Comparison of ENCODE assay signal across 8 mouse cellular contexts in the genomic region with DNA sequence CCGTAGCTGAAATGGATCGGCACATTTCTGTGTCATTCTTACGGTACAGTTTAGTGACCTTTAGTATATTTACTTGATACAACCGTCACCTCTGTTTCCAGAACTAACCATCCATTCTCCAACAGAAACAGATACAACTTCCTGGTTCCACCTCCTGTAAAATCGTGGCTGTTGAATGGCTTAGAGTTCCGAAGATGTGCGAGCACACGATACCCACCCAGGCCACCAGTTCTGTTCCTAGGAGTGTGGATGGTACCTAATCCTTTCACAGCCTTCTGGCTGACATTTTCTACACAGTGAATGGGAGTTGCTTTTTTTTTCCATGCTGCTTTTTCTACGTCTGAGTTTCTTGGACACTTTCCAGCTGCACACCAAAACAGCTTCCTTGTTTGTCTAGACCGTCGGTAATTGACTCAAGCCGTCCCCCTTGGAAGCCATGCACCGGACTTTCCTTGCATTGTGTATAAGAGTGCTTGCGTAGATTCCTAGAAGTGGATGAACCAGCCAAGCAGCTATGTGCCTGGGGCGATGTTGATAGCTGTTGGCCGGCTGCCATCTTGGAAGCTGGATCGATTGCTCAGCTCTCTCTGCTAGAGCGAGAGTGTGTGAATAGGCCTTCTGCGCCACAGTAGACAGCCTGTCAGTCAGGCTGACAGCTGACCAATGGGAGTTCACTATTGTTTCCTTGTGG. TPM values are rescaled to one million over a fixed set of nuclear protein-coding genes. Genes with fewer than 3 reads are reported as not detected.
DNase-seq lines count a peak whose midpoint lies in the region; ATAC-seq and TF ChIP-seq lines count a peak whose summit lies in the region.

No protein-coding gene starts in this region.

- peaks cover 28% of the 10 kb centered on the region for H3K4me1 ChIP-seq in embryonic facial prominence, embryonic 12.5 days
- peaks cover 5% of the 10 kb centered on the region; the same call in 1 of the 2 replicates for H3K4me1 ChIP-seq in kidney, adult 2 months (ENCODE audit: control insufficient read depth, insufficient read depth, low read length)
- H3K4me1 ChIP-seq in limb, embryonic 11.5 days (ENCODE audit: control insufficient read depth, insufficient read depth, low read length) = peaks cover 3% of the 10 kb centered on the region; the same call in 1 of the 2 replicates
- peaks cover 38% of the 10 kb centered on the region for H3K4me1 ChIP-seq in midbrain, embryonic 13.5 days (replicated peaks)

- peak; percentile 62 for DNase-seq in thymus, postnatal 0 days (ENCODE audit: low spot score)
- no peak for DNase-seq in thymus, postnatal 10 days (ENCODE audit: low spot score in 2 of 2)
- peak; percentile 91 to 92 for DNase-seq in heart, adult 18-20 months
- peak; percentile 93 for DNase-seq in kidney, adult 2 months
- peak; percentile 62 for DNase-seq in limb, embryonic 11.5 days (ENCODE audit: low spot score)
- DNase-seq in spleen, adult 12 weeks (ENCODE audit: low spot score) = peak; percentile 69

- peak overlapping the region; percentile 80 for H3K9ac ChIP-seq in embryonic facial prominence, embryonic 12.5 days
- peak overlapping the region; percentile 83 for H3K9ac ChIP-seq in limb, embryonic 11.5 days (ENCODE audit: low read length)
- peak overlapping the region; percentile 80 for H3K9ac ChIP-seq in midbrain, embryonic 13.5 days (replicated peaks)

- peak overlapping the region; percentile 53 for H3K4me2 ChIP-seq in embryonic facial prominence, embryonic 12.5 days (replicated peaks)
- H3K4me2 ChIP-seq in limb, embryonic 11.5 days (ENCODE audit: low read depth, severe bottlenecking) = peak overlapping the region; percentile 68
- peak overlapping the region; percentile 94 for H3K4me2 ChIP-seq in midbrain, embryonic 13.5 days (replicated peaks)

- H3K27me3 ChIP-seq in embryonic facial prominence, embryonic 12.5 days = 0 out of 2 replicates have a peak, but pooled peaks cover 3% of the 10 kb centered on the region
- no peaks in the 10 kb centered on the region for H3K27me3 ChIP-seq in kidney, adult 2 months (replicated peaks; ENCODE audit: control insufficient read depth, insufficient read depth, low read length)
- 0 out of 2 replicates have a peak, but pooled peaks cover 2% of the 10 kb centered on the region for H3K27me3 ChIP-seq in limb, embryonic 11.5 days (ENCODE audit: control insufficient read depth, insufficient read depth, low read length)
- H3K27me3 ChIP-seq in midbrain, embryonic 13.5 days = no peaks in the 10 kb centered on the region

- ATAC-seq in embryonic facial prominence, embryonic 12.5 days (ENCODE audit: insufficient number of reproducible peaks, insufficient read depth, low FRiP score, low TSS enrichment) = peak; percentile 10
- ATAC-seq in limb, embryonic 11.5 days (ENCODE audit: insufficient number of reproducible peaks, low FRiP score, low TSS enrichment, low read depth) = no peak
- ATAC-seq in midbrain, embryonic 13.5 days = peak; percentile 41

- H3K36me3 ChIP-seq in embryonic facial prominence, embryonic 12.5 days = peaks cover 8% of the 10 kb centered on the region
- H3K36me3 ChIP-seq in kidney, adult 2 months (ENCODE audit: control insufficient read depth, insufficient read depth, low read length) = no peaks in the 10 kb centered on the region
- no peaks in the 10 kb centered on the region for H3K36me3 ChIP-seq in limb, embryonic 11.5 days (ENCODE audit: control insufficient read depth, insufficient read depth, low read length)
- H3K36me3 ChIP-seq in midbrain, embryonic 13.5 days = peaks cover 9% of the 10 kb centered on the region

- no peak for TF ChIP-seq POLR2A in kidney, adult 2 months (IDR thresholded peaks at IDR 0.05; ENCODE audit: low read depth, low read length)

- WGBS in embryonic facial prominence, embryonic 12.5 days = 16% methylated on average over 19 of the region's 19 CpGs
- WGBS in kidney, adult 2 months = under 1% methylated on average over 19 of the region's 19 CpGs
- 39% methylated on average over 19 of the region's 19 CpGs for WGBS in limb, embryonic 11.5 days
- WGBS in midbrain, embryonic 13.5 days = 16% methylated on average over 19 of the region's 19 CpGs

- peak overlapping the region; percentile 60 for H3K4me3 ChIP-seq in embryonic facial prominence, embryonic 12.5 days
- H3K4me3 ChIP-seq in kidney, adult 2 months (ENCODE audit: insufficient read depth, low read depth, low read length) = peak overlapping the region; percentile 56
- peak overlapping the region; percentile 50 for H3K4me3 ChIP-seq in limb, embryonic 11.5 days (ENCODE audit: low read depth, low read length)
- H3K4me3 ChIP-seq in midbrain, embryonic 13.5 days (replicated peaks) = peak overlapping the region; percentile 75

- H3K27ac ChIP-seq in embryonic facial prominence, embryonic 12.5 days = peak overlapping the region; percentile 96
- H3K27ac ChIP-seq in kidney, adult 2 months (ENCODE audit: insufficient read depth, low read depth, low read length) = peak overlapping the region; percentile 77
- peak overlapping the region; percentile 82 for H3K27ac ChIP-seq in limb, embryonic 11.5 days (replicated peaks; ENCODE audit: low read depth, low read length)
- peak overlapping the region; percentile 96 for H3K27ac ChIP-seq in midbrain, embryonic 13.5 days

- TF ChIP-seq CTCF in kidney, adult 2 months (conservative IDR thresholded peaks at IDR 0.05; ENCODE audit: insufficient read depth, insufficient read length, low read depth, low read length) = no peak

- no peaks in the 10 kb centered on the region for H3K9me3 ChIP-seq in embryonic facial prominence, embryonic 12.5 days
- no peaks in the 10 kb centered on the region for H3K9me3 ChIP-seq in limb, embryonic 11.5 days (ENCODE audit: control insufficient read depth, low read length)
- H3K9me3 ChIP-seq in midbrain, embryonic 13.5 days = no peaks in the 10 kb centered on the region

RNA-seq across cellular contexts. Expression of a gene that starts 1.0 kb away (rescaled TPM):
- polyA plus RNA-seq in thymus, postnatal 0 days (2015; fragmentation: Nextera tagmentation; extraction: Ambion mirVana) = 17.4 and 19.5 TPM in 2 replicates
- 44.6 and 45.1 TPM in 2 replicates for polyA plus RNA-seq in embryonic facial prominence, embryonic 12.5 days (2016; fragmentation: Nextera tagmentation; extraction: Ambion mirVana)
- 1 to 10 TPM; 3.9 to 5.0 TPM for total RNA-seq in heart, adult 18-20 months (2021)
- polyA plus RNA-seq in kidney, adult 2 months (2012; rRNA removed) = 68.7 and 77.3 TPM in 2 replicates
- polyA plus RNA-seq in limb, embryonic 11.5 days (2014; fragmentation: Nextera tagmentation; extraction: Ambion mirVana) = 51.3 and 51.9 TPM in 2 replicates
- 45.9 and 47.5 TPM in 2 replicates for polyA plus RNA-seq in midbrain, embryonic 13.5 days (2015; fragmentation: Nextera tagmentation; extraction: Ambion mirVana)

RNA-seq across cellular contexts. Expression of a gene that starts 11.5 kb away (rescaled TPM):
- 540 and 564 TPM in 2 replicates for polyA plus RNA-seq in thymus, postnatal 0 days (2015; fragmentation: Nextera tagmentation; extraction: Ambion mirVana)
- polyA plus RNA-seq in embryonic facial prominence, embryonic 12.5 days (2016; fragmentation: Nextera tagmentation; extraction: Ambion mirVana) = 88.3 TPM in 2 replicates
- total RNA-seq in heart, adult 18-20 months (2021) = 10 to 100 TPM; 48.8 to 51.3 TPM
- 1,266 and 1,342 TPM in 2 replicates for polyA plus RNA-seq in kidney, adult 2 months (2012; rRNA removed)
- 80.2 and 82.4 TPM in 2 replicates for polyA plus RNA-seq in limb, embryonic 11.5 days (2014; fragmentation: Nextera tagmentation; extraction: Ambion mirVana)
- 30.7 and 33.8 TPM in 2 replicates for polyA plus RNA-seq in midbrain, embryonic 13.5 days (2015; fragmentation: Nextera tagmentation; extraction: Ambion mirVana)

RNA-seq across cellular contexts. Expression of a gene that starts 16.3 kb away (rescaled TPM):
- polyA plus RNA-seq in thymus, postnatal 0 days (2015; fragmentation: Nextera tagmentation; extraction: Ambion mirVana) = 37.5 TPM in 2 replicates
- 0.45 and 0.73 TPM in 2 replicates for polyA plus RNA-seq in embryonic facial prominence, embryonic 12.5 days (2016; fragmentation: Nextera tagmentation; extraction: Ambion mirVana)
- total RNA-seq in heart, adult 18-20 months (2021) = 1 to 10 TPM; 2.2 to 4.4 TPM
- polyA plus RNA-seq in kidney, adult 2 months (2012; rRNA removed) = 1.6 and 1.7 TPM in 2 replicates
- polyA plus RNA-seq in limb, embryonic 11.5 days (2014; fragmentation: Nextera tagmentation; extraction: Ambion mirVana) = not detected in 2 replicates
- not detected in 2 replicates for polyA plus RNA-seq in midbrain, embryonic 13.5 days (2015; fragmentation: Nextera tagmentation; extraction: Ambion mirVana)

RNA-seq across cellular contexts. Expression of a gene that starts 22.4 kb away (rescaled TPM):
- polyA plus RNA-seq in thymus, postnatal 0 days (2015; fragmentation: Nextera tagmentation; extraction: Ambion mirVana) = 0.26 and 0.37 TPM in 2 replicates
- 0.45 TPM in 1 of 2 replicates, not detected in the other for polyA plus RNA-seq in embryonic facial prominence, embryonic 12.5 days (2016; fragmentation: Nextera tagmentation; extraction: Ambion mirVana)
- not detected for total RNA-seq in heart, adult 18-20 months (2021)
- 0.11 TPM in 1 of 2 replicates, not detected in the other for polyA plus RNA-seq in kidney, adult 2 months (2012; rRNA removed)
- not detected in 2 replicates for polyA plus RNA-seq in limb, embryonic 11.5 days (2014; fragmentation: Nextera tagmentation; extraction: Ambion mirVana)
- polyA plus RNA-seq in midbrain, embryonic 13.5 days (2015; fragmentation: Nextera tagmentation; extraction: Ambion mirVana) = not detected in 2 replicates

RNA-seq across cellular contexts. Expression of a gene that starts 31.7 kb away (rescaled TPM):
- polyA plus RNA-seq in thymus, postnatal 0 days (2015; fragmentation: Nextera tagmentation; extraction: Ambion mirVana) = 98.0 and 108 TPM in 2 replicates
- 46.8 and 49.9 TPM in 2 replicates for polyA plus RNA-seq in embryonic facial prominence, embryonic 12.5 days (2016; fragmentation: Nextera tagmentation; extraction: Ambion mirVana)
- 10 to 100 TPM; 42.1 to 51.7 TPM for total RNA-seq in heart, adult 18-20 months (2021)
- 64.4 and 64.5 TPM in 2 replicates for polyA plus RNA-seq in kidney, adult 2 months (2012; rRNA removed)
- polyA plus RNA-seq in limb, embryonic 11.5 days (2014; fragmentation: Nextera tagmentation; extraction: Ambion mirVana) = 35.3 and 36.8 TPM in 2 replicates
- polyA plus RNA-seq in midbrain, embryonic 13.5 days (2015; fragmentation: Nextera tagmentation; extraction: Ambion mirVana) = 37.8 and 38.1 TPM in 2 replicates

Comparison
In these comparisons a context has a peak if more than half of its experiments do, and no peak if none do; other contexts are left out.
1. DNase-seq: peak in thymus, postnatal 0 days (single experiment), heart, adult 18-20 months (2 of 2), kidney, adult 2 months (single experiment), limb, embryonic 11.5 days (single experiment) and spleen, adult 12 weeks (single experiment); none in thymus, postnatal 10 days (0 of 2).
2. RNA of a gene that starts 16.3 kb away (polyA plus RNA-seq): 37.5 TPM in thymus, postnatal 0 days; 1.6 to 1.7 TPM in kidney, adult 2 months, 0.45 to 0.73 TPM in embryonic facial prominence, embryonic 12.5 days, not detected in limb, embryonic 11.5 days and not detected in midbrain, embryonic 13.5 days; every median in the first group is over 10 times any median in the second.
3. Peak in every context shown above with its lines, with median percentiles within 50 percentile points of each other: H3K27ac ChIP-seq, H3K4me2 ChIP-seq, H3K4me3 ChIP-seq and H3K9ac ChIP-seq.